Mouse (Mus musculus): ENCODE measurements around the gene 1700029H14Rik. TPM values are rescaled to one million over a fixed set of nuclear protein-coding genes. Genes with fewer than 3 reads are reported as not detected.

The 1700029H14Rik gene
- total RNA-seq, 1 experiment: not detected

DNA sequence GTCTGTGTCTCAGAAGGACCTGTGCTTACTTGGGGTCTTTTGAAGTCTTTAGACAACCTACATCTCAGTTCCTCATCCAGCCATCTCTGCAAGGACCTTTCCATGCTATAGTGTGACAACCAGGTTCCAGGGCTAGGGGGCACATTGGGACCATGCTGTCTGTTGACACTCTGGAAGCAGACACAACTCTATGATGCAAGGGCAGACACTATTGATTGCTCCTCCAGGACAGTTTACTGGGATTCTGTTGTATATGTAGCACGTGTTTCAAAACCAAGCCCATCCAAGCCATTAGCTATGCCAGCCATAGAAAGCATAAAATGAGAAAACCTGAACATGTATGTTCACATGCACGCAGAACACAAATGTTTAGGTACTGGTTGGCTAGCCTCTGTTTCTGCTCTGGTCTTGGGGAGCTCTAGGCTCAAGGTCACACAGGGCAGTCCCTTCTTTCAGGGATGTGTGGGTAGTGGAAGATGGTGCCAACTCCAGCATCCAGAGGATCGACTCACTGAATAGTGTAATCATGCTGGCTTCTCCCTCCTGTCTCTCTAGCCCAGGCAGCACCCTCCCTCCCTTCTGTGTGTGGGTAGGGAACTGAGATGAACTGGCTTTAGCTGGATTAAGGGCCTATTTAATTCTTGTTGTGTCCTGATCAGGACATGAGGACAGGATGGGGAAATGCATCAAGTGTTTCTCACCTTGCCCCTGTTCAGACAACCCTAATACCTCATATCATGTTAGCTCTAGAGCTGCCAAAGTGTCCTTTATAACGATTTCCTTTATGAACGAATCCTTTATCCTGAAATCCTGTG lies 48.5 kb downstream of the 1700029H14Rik start:
- TF ChIP-seq ZNF384 (IDR thresholded peaks at IDR 0.05; ENCODE audit: low read depth, low read length): no peak
- no peak for TF ChIP-seq ZC3H11A (IDR thresholded peaks at IDR 0.05; ENCODE audit: borderline replicate concordance, low read depth, low read length)
- no peak for TF ChIP-seq HCFC1 (IDR thresholded peaks at IDR 0.05; ENCODE audit: borderline replicate concordance, insufficient read depth, low read length)
- no peak for TF ChIP-seq MAFK (IDR thresholded peaks at IDR 0.05; ENCODE audit: insufficient read depth, low read depth, low read length)
- no peak for TF ChIP-seq CHD2 (IDR thresholded peaks at IDR 0.05; ENCODE audit: low read depth, low read length)
- in situ Hi-C loops (cut with MboI; ENCODE audit: low sequenced_read_pairs in 2 of 2, unreplicated experiment in 2 of 2): no loop called here
- H3K9me3 ChIP-seq (ENCODE audit: control insufficient read depth, insufficient read depth, low read depth, low read length): no peaks in the 10 kb centered on the region
- H3K9ac ChIP-seq (ENCODE audit: insufficient read depth, low read depth, low read length, poor library complexity, severe bottlenecking): no peak overlapping the region
- no peak for DNase-seq (ENCODE audit: low read depth, low spot score)
- no peak overlapping the region for H3K27ac ChIP-seq (ENCODE audit: insufficient read depth, low read depth, low read length, poor library complexity, severe bottlenecking)
- peaks cover 0 to 2% of the 10 kb centered on the region in 2 experiments; a peak in 1 of 4 replicates for H3K4me1 ChIP-seq (ENCODE audit: control insufficient read depth in 2 of 2, insufficient read depth in 2 of 2, low read length in 2 of 2, poor library complexity in 1 of 2)
- H3K4me3 ChIP-seq (ENCODE audit: insufficient read depth in 1 of 2, low read depth in 1 of 2, low read length in 2 of 2, poor library complexity in 1 of 2, severe bottlenecking in 1 of 2): no peak overlapping the region
- no peaks in the 10 kb centered on the region for H3K36me3 ChIP-seq (ENCODE audit: control insufficient read depth, insufficient read depth, low read length, poor library complexity, severe bottlenecking)

DNA sequence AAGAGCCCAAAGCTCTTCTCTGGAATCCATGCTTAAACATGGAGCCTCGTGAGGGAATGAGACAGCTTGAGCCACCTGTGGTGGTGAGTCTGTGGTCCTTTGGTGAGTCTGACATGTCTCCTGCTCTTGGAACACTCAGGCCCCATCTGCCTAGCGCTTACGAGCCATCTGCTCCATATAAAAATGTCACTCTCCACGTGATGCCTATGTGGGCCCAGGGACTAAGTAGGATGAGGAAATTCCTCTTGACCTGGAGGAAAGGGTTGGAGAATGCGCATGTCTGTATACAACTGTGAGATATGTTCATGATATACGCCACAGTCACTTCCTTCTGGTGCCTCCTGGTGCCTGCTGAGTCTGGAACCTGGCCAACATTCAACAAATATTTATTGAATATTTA lies 49.6 kb downstream of the 1700029H14Rik start:
- Histone ChIP-seq H3K4me3 (ENCODE audit: insufficient read depth in 1 of 2, low read depth in 1 of 2, low read length in 2 of 2, poor library complexity in 1 of 2, severe bottlenecking in 1 of 2) (no peak overlapping the region), H3K9me3 (ENCODE audit: control insufficient read depth, insufficient read depth, low read depth, low read length) (no peaks in the 10 kb centered on the region), H3K9ac (ENCODE audit: insufficient read depth, low read depth, low read length, poor library complexity, severe bottlenecking) (no peak overlapping the region), H3K4me1 (ENCODE audit: control insufficient read depth in 2 of 2, insufficient read depth in 2 of 2, low read length in 2 of 2, poor library complexity in 1 of 2) (peaks cover 0 to 2% of the 10 kb centered on the region in 2 experiments; a peak in 1 of 4 replicates), H3K36me3 (ENCODE audit: control insufficient read depth, insufficient read depth, low read length, poor library complexity, severe bottlenecking) (no peaks in the 10 kb centered on the region), H3K27ac (ENCODE audit: insufficient read depth, low read depth, low read length, poor library complexity, severe bottlenecking) (no peak overlapping the region)
- TF ChIP-seq ZC3H11A (IDR thresholded peaks at IDR 0.05; ENCODE audit: borderline replicate concordance, low read depth, low read length): no peak
- in situ Hi-C loops (cut with MboI; ENCODE audit: low sequenced_read_pairs in 2 of 2, unreplicated experiment in 2 of 2): no loop called here
- no peak for DNase-seq (ENCODE audit: low read depth, low spot score)

DNA sequence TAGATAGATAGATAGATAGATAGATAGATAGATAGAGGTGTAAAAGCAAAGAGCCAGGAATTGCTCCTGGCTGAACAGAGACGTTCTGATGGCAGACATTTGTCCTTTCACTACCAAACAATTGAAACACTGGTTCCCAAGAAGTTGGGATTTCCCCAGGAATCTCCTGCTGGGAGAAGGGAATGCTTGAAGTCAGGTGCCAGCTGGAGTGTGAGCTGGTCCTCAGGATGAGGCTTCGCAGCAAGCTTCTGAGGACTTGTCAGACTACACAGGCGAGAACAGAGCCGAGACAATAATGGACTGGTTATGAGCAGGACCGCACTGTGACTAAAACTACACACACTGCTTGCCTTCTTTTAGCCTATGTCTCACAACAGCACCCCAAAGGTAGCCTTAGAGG lies 50.2 kb downstream of the 1700029H14Rik start:
- in situ Hi-C loops (cut with MboI; ENCODE audit: low sequenced_read_pairs in 2 of 2, unreplicated experiment in 2 of 2): no loop called here
- Histone ChIP-seq H3K9ac (ENCODE audit: insufficient read depth, low read depth, low read length, poor library complexity, severe bottlenecking) (no peak overlapping the region), H3K4me3 (ENCODE audit: insufficient read depth in 1 of 2, low read depth in 1 of 2, low read length in 2 of 2, poor library complexity in 1 of 2, severe bottlenecking in 1 of 2) (no peak overlapping the region), H3K4me1 (ENCODE audit: control insufficient read depth in 2 of 2, insufficient read depth in 2 of 2, low read length in 2 of 2, poor library complexity in 1 of 2) (peaks cover 0 to 2% of the 10 kb centered on the region in 2 experiments; a peak in 1 of 4 replicates), H3K9me3 (ENCODE audit: control insufficient read depth, insufficient read depth, low read depth, low read length) (no peaks in the 10 kb centered on the region), H3K36me3 (ENCODE audit: control insufficient read depth, insufficient read depth, low read length, poor library complexity, severe bottlenecking) (no peaks in the 10 kb centered on the region), H3K27ac (ENCODE audit: insufficient read depth, low read depth, low read length, poor library complexity, severe bottlenecking) (no peak overlapping the region)
- DNase-seq (ENCODE audit: low read depth, low spot score): no peak
- TF ChIP-seq HCFC1 (IDR thresholded peaks at IDR 0.05; ENCODE audit: borderline replicate concordance, insufficient read depth, low read length) (no peak), CHD2 (IDR thresholded peaks at IDR 0.05; ENCODE audit: low read depth, low read length) (no peak), ZC3H11A (IDR thresholded peaks at IDR 0.05; ENCODE audit: borderline replicate concordance, low read depth, low read length) (no peak), MAFK (IDR thresholded peaks at IDR 0.05; ENCODE audit: insufficient read depth, low read depth, low read length) (no peak), ZNF384 (IDR thresholded peaks at IDR 0.05; ENCODE audit: low read depth, low read length) (no peak)

DNA sequence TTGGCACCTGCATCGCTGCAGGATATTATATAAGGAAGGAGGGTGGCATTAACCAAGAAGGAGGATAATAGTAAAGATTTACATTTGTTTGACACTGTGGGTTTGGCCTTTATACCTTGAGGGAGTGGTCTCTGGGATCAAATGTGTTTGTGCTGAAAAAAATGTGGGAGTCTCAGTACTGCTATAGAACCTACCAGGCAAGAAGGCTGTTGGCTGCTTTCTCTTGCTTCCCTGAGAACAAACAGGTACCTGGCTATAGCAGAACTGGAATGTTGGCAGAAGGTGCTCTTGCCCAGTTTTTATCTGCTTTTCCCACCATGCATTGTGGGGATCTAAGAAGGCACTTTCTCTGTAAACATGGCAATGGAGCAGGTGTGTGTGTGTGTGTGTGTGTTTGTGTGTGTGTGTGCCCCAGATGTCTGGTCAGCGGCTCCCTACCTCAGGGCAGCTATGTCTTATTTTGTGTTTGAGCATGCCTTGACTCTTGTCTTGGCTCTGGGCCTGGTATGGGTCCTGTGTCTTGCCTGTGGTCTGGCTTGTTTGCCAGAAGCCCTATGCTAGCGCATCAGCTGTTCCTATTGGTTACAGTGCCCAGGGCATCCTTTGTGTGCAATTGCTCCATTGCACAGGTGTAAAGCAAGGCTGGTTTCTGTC lies 54.9 kb downstream of the 1700029H14Rik start:
- Histone ChIP-seq H3K9me3 (ENCODE audit: control insufficient read depth, insufficient read depth, low read depth, low read length) (no peaks in the 10 kb centered on the region), H3K4me3 (ENCODE audit: insufficient read depth in 1 of 2, low read depth in 1 of 2, low read length in 2 of 2, poor library complexity in 1 of 2, severe bottlenecking in 1 of 2) (no peak overlapping the region), H3K27ac (ENCODE audit: insufficient read depth, low read depth, low read length, poor library complexity, severe bottlenecking) (no peak overlapping the region), H3K4me1 (ENCODE audit: control insufficient read depth in 2 of 2, insufficient read depth in 2 of 2, low read length in 2 of 2, poor library complexity in 1 of 2) (peaks cover 0 to 2% of the 10 kb centered on the region in 2 experiments; a peak in 1 of 4 replicates), H3K36me3 (ENCODE audit: control insufficient read depth, insufficient read depth, low read length, poor library complexity, severe bottlenecking) (no peaks in the 10 kb centered on the region), H3K9ac (ENCODE audit: insufficient read depth, low read depth, low read length, poor library complexity, severe bottlenecking) (no peak overlapping the region)
- in situ Hi-C loops (cut with MboI; ENCODE audit: low sequenced_read_pairs in 2 of 2, unreplicated experiment in 2 of 2): no loop called here
- TF ChIP-seq MAFK (IDR thresholded peaks at IDR 0.05; ENCODE audit: insufficient read depth, low read depth, low read length) (no peak), ZNF384 (IDR thresholded peaks at IDR 0.05; ENCODE audit: low read depth, low read length) (no peak), ZC3H11A (IDR thresholded peaks at IDR 0.05; ENCODE audit: borderline replicate concordance, low read depth, low read length) (no peak), HCFC1 (IDR thresholded peaks at IDR 0.05; ENCODE audit: borderline replicate concordance, insufficient read depth, low read length) (no peak), CHD2 (IDR thresholded peaks at IDR 0.05; ENCODE audit: low read depth, low read length) (no peak)
- no peak for DNase-seq (ENCODE audit: low read depth, low spot score)

All from ES-E14 (cell line).